Comparison of ENCODE assay signal across 10 mouse cellular contexts in genomic region chr16:43394760-43395159, GRCm38 (mm10).
DNase-seq lines count a peak whose midpoint lies in the region; ATAC-seq and TF ChIP-seq lines count a peak whose summit lies in the region.
"Had no signal": no experiment of that assay in that cellular context is flagged by ENCODE, and none has a peak within 500 bp of the region (broad histone marks: within the 10 kb centered on the region; RNA-seq: fewer than 3 reads in every experiment).

No protein-coding gene starts in this region.

- no peaks in the 10 kb centered on the region for H3K4me1 ChIP-seq in liver, postnatal 0 days (ENCODE audit: insufficient read depth)
- H3K4me1 ChIP-seq in liver, embryonic 12.5 days, result no peaks in the 10 kb centered on the region
- peaks cover 21% of the 10 kb centered on the region for H3K4me1 ChIP-seq in heart, adult 2 months (ENCODE audit: control insufficient read depth, insufficient read depth, low read length)
- no peaks in the 10 kb centered on the region for H3K4me1 ChIP-seq in neural tube, embryonic 15.5 days
- H3K4me1 ChIP-seq: hindbrain, embryonic 15.5 days; limb, embryonic 15.5 days had no signal

- no peak for DNase-seq in liver, postnatal 0 days
- peak in 1 of 2 experiments; percentile 55 for DNase-seq in heart, adult 2 months
- DNase-seq in heart, postnatal 14 days, result peak; percentile 30 to 49
- peak; percentile 23 for DNase-seq in lung, postnatal 14 days
- no peak for DNase-seq in adrenal gland, adult 2 months

- no peak for TF ChIP-seq POLR2A in heart, adult 2 months (IDR thresholded peaks at IDR 0.05; ENCODE audit: insufficient read depth, low read depth, low read length)

- no peak overlapping the region for H3K4me3 ChIP-seq in liver, postnatal 0 days (ENCODE audit: low read depth, low read length)
- H3K4me3 ChIP-seq in liver, embryonic 12.5 days, result no peak overlapping the region
- H3K4me3 ChIP-seq in heart, adult 2 months, result no peak overlapping the region
- no peak overlapping the region for H3K4me3 ChIP-seq in neural tube, embryonic 15.5 days (replicated peaks)
- H3K4me3 ChIP-seq: hindbrain, embryonic 15.5 days; limb, embryonic 15.5 days had no signal

- no peak overlapping the region for H3K4me2 ChIP-seq in liver, postnatal 0 days (ENCODE audit: low read depth, low read length)
- H3K4me2 ChIP-seq in liver, embryonic 12.5 days, result no peak overlapping the region
- H3K4me2 ChIP-seq in neural tube, embryonic 15.5 days, result no peak overlapping the region
- H3K4me2 ChIP-seq: hindbrain, embryonic 15.5 days; limb, embryonic 15.5 days; midbrain, embryonic 11.5 days had no signal

- H3K36me3 ChIP-seq in liver, postnatal 0 days (replicated peaks; ENCODE audit: insufficient read depth, low read length), result no peaks in the 10 kb centered on the region
- no peaks in the 10 kb centered on the region for H3K36me3 ChIP-seq in liver, embryonic 12.5 days
- H3K36me3 ChIP-seq in heart, adult 2 months (ENCODE audit: control insufficient read depth, insufficient read depth, low read length), result peaks cover 35% of the 10 kb centered on the region
- H3K36me3 ChIP-seq in neural tube, embryonic 15.5 days, result no peaks in the 10 kb centered on the region
- H3K36me3 ChIP-seq: hindbrain, embryonic 15.5 days; limb, embryonic 15.5 days had no signal

- H3K79me2 ChIP-seq in heart, adult 2 months (replicated peaks; ENCODE audit: control insufficient read depth, insufficient read depth, low read length), result peaks cover 4% of the 10 kb centered on the region

- 68% methylated on average over 2 of the region's 2 CpGs for WGBS in liver, postnatal 0 days (ENCODE audit: insufficient replicate concordance)
- 49% methylated on average over 2 of the region's 2 CpGs for WGBS in liver, embryonic 12.5 days (ENCODE audit: insufficient replicate concordance)
- WGBS in heart, adult 2 months, result 51% methylated on average over 2 of the region's 2 CpGs
- whole genome bisulfite sequencing in neural tube, embryonic 15.5 days, result 89% methylated on average over 2 of the region's 2 CpGs

- intact Hi-C loops in heart, adult 2 months (cut with DNase I), result loop anchor here (5.0 kb wide), 3 partner anchors 38 to 198 kb away; no protein-coding TSS in a partner anchor
- intact Hi-C loops in heart, postnatal 14 days (cut with DNase I), result loop anchor here (5.0 kb wide), 1 partner anchor 178 kb away; no protein-coding TSS in a partner anchor

- no peak overlapping the region for H3K9ac ChIP-seq in liver, postnatal 0 days (replicated peaks)
- no peak overlapping the region for H3K9ac ChIP-seq in liver, embryonic 12.5 days
- H3K9ac ChIP-seq in heart, adult 2 months (ENCODE audit: low read depth, low read length), result no peak overlapping the region; the same call in 1 of the 2 replicates
- no peak overlapping the region for H3K9ac ChIP-seq in neural tube, embryonic 15.5 days (replicated peaks)
- H3K9ac ChIP-seq: hindbrain, embryonic 15.5 days; limb, embryonic 15.5 days had no signal

- peak; percentile 24 for TF ChIP-seq CTCF in liver, postnatal 0 days (IDR thresholded peaks at IDR 0.05; ENCODE audit: low read depth)
- peak; percentile 73 for TF ChIP-seq CTCF in heart, adult 2 months (IDR thresholded peaks at IDR 0.05)

- no peaks in the 10 kb centered on the region for H3K9me3 ChIP-seq in liver, postnatal 0 days (ENCODE audit: low read length)
- H3K9me3 ChIP-seq in liver, embryonic 12.5 days (replicated peaks), result no peaks in the 10 kb centered on the region
- no peaks in the 10 kb centered on the region for H3K9me3 ChIP-seq in neural tube, embryonic 15.5 days (replicated peaks)
- H3K9me3 ChIP-seq: hindbrain, embryonic 15.5 days; limb, embryonic 15.5 days had no signal

- no peak for TF ChIP-seq EP300 in liver, postnatal 0 days (IDR thresholded peaks at IDR 0.05; ENCODE audit: low read depth)
- peak; percentile 85; the same call in 1 of the 2 replicates for TF ChIP-seq EP300 in heart, adult 2 months (IDR thresholded peaks at IDR 0.05; ENCODE audit: insufficient read depth, low read depth, low read length)

- no peak for ATAC-seq in liver, postnatal 0 days
- no peak for ATAC-seq in liver, embryonic 12.5 days
- ATAC-seq in neural tube, embryonic 15.5 days (ENCODE audit: low FRiP score), result no peak

- no peak overlapping the region for H3K27ac ChIP-seq in liver, postnatal 0 days (ENCODE audit: low read depth)
- no peak overlapping the region for H3K27ac ChIP-seq in liver, embryonic 12.5 days
- peak overlapping the region; percentile 34; the same call in 1 of the 2 replicates for H3K27ac ChIP-seq in heart, adult 2 months
- H3K27ac ChIP-seq in neural tube, embryonic 15.5 days (replicated peaks), result no peak overlapping the region
- H3K27ac ChIP-seq: hindbrain, embryonic 15.5 days; limb, embryonic 15.5 days had no signal

- H3K27me3 ChIP-seq in liver, postnatal 0 days (ENCODE audit: insufficient read depth, low read length), result no peaks in the 10 kb centered on the region
- H3K27me3 ChIP-seq in liver, embryonic 12.5 days (replicated peaks), result no peaks in the 10 kb centered on the region
- H3K27me3 ChIP-seq in heart, adult 2 months (ENCODE audit: control insufficient read depth, insufficient read depth, low read length), result no peaks in the 10 kb centered on the region
- no peaks in the 10 kb centered on the region for H3K27me3 ChIP-seq in neural tube, embryonic 15.5 days (replicated peaks)
- H3K27me3 ChIP-seq: hindbrain, embryonic 15.5 days; limb, embryonic 15.5 days had no signal

Comparison
In these comparisons a context has a peak if more than half of its experiments do, and no peak if none do; other contexts are left out.
1. DNase-seq: peak in heart, postnatal 14 days (2 of 2) and lung, postnatal 14 days (single experiment); none in liver, postnatal 0 days (single experiment) and adrenal gland, adult 2 months (single experiment).